Mouse (Mus musculus): ENCODE data around the gene Gm21969. TPM values are rescaled to one million over a fixed set of nuclear protein-coding genes. Genes with fewer than 3 reads are reported as not detected.

Gene Gm21969
- total RNA-seq (2022), result not detected

DNA sequence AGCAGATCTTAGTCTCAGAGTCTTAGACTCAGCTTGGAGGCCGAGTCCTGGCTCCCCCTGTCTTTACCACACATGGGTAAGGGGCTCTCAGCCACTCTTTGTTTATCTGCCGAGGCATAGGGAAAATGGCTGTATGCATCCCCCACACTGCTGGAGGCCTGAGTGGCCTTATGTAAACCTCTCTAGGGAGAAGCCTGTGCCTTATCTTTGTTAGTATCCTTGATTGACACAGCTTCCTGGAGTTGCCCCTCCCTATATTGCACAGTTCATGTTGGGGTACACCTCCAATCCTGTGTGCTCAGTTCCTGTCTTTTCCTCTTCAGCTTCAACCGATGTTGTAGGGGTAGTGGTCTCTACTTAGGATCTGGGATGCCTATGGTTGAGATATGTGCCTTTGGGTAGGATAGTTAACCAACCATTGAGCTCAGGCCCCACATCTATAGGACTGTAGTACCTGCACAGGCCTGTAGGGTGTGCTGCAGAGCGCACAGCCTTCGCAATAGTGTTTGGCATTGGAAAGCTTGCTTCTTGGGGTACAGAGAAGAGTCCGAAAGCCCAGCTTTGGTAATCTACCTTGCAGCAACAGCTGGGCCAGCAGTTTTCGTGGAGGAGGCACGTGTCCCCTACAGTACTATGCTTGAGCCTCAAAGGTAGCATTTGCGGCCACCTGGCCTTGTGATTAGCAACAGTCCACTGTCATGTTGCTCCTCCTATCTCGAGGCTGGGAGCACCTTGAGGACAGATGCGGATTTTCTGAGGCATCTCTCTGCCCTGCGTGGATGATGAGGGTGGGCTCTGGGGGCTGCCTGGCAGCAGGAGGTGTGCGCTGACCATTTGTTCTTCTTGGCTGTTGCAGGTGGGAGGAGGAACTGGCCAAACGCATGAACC is at the start of gene Gm21969:
Gm21969 (plus strand) TSS at position 830 of the 888 bp plus-strand sequence.
- DNase-seq (ENCODE audit: low spot score in 2 of 2), result peak in 1 of 2 experiments; percentile 59

DNA sequence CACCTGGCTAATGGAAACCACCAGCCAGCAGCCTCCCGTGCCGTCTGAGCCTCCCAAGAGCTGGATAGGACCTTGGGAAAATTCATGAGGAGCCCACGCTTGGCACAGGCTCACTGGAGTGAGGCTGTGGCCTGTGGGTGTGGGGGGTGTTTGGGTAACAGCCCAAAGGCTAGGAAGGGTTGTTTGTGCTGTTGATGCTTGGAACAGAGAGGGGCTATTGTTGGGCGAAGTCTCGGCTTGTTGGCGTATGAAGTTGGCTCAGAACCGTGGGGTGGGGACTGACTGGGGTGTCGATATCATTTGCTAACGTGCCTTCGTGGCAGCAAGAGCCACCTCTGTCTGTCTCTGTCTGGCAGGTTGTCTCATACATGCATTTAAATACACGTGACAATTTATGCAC is 47.8 kb upstream of the Gm21969 start:
- DNase-seq (ENCODE audit: low spot score in 2 of 2), result no peak

DNA sequence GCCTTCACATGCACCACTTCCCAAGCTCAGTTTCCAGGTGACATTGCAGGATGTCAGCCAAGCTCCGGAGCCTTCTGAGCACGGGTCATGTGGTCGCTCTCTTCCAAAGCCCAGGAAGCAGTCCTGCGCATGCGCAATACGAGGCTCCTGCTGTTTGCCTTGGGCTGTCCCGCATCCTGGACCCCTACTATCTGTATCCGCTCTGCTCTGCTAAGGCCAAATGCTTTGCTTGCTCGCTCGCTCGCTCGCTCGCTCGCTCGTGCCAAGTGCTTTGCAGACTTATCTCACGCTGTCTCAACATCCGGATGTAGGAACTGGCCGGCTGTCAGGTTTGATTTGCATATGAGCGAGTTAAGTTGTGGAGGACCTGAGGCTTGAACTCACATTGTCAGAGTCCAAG is 47.0 kb upstream of the Gm21969 start:
- no peak for DNase-seq (ENCODE audit: low spot score in 2 of 2)

GRCm38 (mm10) chr4:139568361-139568760 is 34.6 kb upstream of the Gm21969 start:
- DNase-seq (ENCODE audit: low spot score in 2 of 2), result peak in 1 of 2 experiments; percentile 39

- no peak for DNase-seq (ENCODE audit: low spot score in 2 of 2)
Measured at GRCm38 (mm10) chr4:139570756-139571155, 32.2 kb upstream of the Gm21969 start.

- no peak for DNase-seq (ENCODE audit: low spot score in 2 of 2)
Measured at GRCm38 (mm10) chr4:139572928-139573512, 30.0 kb upstream of the Gm21969 start.

DNA sequence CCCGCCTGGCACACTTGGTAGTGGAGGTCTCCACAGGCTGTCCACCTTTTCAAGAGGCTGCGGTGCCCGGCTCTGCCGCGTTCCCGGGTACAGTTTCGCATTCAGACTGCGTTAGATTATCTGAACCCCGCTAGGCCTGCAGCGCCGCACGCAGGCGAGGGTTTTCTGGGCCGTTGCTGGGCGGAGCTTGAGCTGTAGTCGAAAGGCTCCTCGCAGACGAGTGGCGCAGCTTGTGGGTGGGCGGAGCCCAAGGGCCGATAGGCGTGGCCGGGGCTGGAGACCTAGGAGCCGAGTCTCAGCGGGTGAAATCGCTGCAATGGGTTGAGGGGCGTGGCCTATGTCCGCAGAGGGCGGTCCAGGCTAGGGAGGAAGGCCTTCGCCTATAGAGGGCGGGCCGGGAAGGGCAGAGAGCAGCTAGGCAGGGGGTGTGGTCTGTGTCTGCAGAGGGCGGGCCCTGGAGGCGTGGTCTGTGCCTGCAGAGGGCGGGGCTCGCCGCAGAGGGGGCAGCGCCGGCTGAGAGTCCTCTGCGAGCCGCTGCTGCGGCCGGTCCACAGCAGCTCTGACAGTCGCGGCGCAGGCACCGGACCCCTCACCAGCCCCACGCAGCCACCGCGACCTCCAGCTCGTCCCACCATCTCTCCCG is 28.7 kb upstream of the Gm21969 start:
- DNase-seq (ENCODE audit: low spot score in 2 of 2), result peak; percentile 91 to 98

GRCm38 (mm10) chr4:139574799-139575672 is 27.9 kb upstream of the Gm21969 start:
- DNase-seq (ENCODE audit: low spot score in 2 of 2), result peak; percentile 40 to 65

GRCm38 (mm10) chr4:139575673-139576003 is 27.3 kb upstream of the Gm21969 start:
- DNase-seq (ENCODE audit: low spot score in 2 of 2), result no peak

DNA sequence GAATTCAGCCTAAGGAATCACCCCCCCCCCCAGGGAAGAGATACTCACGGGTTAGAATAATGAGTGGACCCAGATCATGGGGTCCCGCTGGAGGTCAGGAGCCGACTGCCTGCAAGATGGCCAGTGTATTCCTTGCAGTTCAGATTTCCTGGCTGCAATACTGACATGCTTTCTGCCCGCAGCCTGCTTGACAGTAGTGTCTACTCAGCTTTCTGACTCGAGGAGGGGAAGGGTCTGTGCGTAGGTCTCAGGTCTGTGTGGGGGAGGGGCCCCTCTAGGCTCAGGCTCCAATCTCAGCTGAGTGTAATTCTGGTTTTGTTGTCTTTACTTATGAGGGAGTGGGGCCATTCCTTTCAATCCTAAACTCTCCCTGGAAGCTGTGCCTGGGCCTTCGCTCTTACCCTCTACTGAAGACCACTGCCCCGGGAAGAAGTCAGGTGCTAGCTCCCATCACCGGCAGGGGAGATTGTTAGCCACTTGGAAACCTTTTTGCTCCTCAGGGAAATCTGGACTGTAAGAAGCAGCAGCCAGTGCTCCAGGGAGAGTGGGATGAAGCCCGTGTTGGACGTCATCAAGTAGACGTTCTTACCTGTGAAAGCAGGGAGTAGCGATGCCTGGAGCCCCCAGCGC is 26.6 kb upstream of the Gm21969 start:
- DNase-seq (ENCODE audit: low spot score in 2 of 2), result no peak

DNA sequence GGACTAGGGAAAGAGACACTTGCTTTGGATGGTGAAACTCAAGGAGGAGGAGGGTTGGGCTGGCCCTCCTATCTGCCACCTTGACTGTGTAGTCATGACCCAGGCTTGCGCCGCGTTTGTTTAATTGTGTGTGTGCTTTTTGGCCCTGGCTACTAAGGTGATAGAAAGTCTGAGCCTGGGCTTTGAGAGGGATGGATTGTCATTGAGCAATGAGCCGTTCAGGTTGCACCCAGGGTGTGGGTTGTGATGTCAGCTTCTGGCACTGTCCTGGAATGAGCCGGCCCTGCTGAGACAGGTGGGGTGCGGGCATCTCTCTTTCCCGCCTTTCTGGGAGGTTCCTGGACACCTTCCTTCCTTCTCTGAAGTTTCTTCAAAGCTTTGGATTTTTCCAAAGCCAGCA is 26.0 kb upstream of the Gm21969 start:
- no peak for DNase-seq (ENCODE audit: low spot score in 2 of 2)

GRCm38 (mm10) chr4:139578389-139578788 is 24.6 kb upstream of the Gm21969 start:
- DNase-seq (ENCODE audit: low spot score in 2 of 2), result no peak

- no peak for DNase-seq (ENCODE audit: low spot score in 2 of 2)
Measured at GRCm38 (mm10) chr4:139579003-139579402, 24.0 kb upstream of the Gm21969 start.

GRCm38 (mm10) chr4:139579466-139579865 is 23.5 kb upstream of the Gm21969 start:
- no peak for DNase-seq (ENCODE audit: low spot score in 2 of 2)

- no peak for DNase-seq (ENCODE audit: low spot score in 2 of 2)
Measured at GRCm38 (mm10) chr4:139580663-139581336, 22.2 kb upstream of the Gm21969 start.

DNA sequence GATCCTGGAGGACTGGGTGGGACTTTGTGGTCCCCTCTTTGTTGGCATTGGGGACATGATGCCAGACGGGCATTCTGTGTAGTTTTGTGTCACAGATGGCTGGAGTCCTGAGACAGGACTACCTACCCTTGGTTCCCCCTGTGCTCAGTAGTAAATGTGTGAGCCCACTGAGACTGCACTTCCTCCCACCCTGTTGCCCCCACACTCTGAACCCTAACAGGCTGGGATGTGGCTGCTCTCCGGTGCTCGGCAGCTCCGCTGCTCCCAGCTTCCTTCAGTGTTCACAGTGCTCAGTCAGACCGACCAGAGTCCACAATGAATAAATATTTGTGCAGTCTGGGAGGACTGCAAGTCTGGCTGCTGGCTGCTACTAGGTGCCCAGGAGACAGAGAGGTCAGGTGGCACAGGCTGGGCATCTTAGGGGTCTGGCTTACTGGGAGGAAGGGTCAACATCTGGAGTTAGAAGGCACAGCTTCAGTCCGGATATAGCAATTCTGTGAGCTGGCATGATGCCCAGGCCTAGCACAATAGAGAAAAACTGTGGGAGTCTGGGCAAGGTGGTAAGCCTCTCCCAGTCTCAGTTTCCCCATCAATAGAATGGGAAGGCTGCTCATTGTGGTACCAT is 21.4 kb upstream of the Gm21969 start:
- DNase-seq (ENCODE audit: low spot score in 2 of 2), result no peak

DNA sequence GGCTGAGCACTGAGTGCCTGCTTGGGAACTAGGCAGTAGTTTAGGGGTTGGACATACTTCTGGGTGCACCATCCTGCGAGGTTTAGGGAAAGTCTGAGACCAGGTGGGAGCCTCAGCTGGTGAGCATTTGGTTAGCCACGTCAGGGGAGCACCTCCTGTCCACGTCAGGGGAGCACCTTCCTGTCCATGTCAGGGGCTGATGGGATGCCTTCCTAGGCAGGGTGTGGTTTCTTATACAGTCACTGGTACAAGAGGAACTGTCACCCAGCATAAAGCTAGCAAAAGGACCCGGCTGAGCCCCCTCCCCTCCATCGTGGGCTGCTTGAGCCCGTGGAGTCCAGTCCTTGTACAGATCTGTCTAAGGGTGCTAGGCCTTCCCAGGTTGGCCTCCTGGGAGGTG is 20.6 kb upstream of the Gm21969 start:
- no peak for DNase-seq (ENCODE audit: low spot score in 2 of 2)

- no peak for DNase-seq (ENCODE audit: low spot score in 2 of 2)
Measured at GRCm38 (mm10) chr4:139582903-139583302, 20.1 kb upstream of the Gm21969 start.

DNA sequence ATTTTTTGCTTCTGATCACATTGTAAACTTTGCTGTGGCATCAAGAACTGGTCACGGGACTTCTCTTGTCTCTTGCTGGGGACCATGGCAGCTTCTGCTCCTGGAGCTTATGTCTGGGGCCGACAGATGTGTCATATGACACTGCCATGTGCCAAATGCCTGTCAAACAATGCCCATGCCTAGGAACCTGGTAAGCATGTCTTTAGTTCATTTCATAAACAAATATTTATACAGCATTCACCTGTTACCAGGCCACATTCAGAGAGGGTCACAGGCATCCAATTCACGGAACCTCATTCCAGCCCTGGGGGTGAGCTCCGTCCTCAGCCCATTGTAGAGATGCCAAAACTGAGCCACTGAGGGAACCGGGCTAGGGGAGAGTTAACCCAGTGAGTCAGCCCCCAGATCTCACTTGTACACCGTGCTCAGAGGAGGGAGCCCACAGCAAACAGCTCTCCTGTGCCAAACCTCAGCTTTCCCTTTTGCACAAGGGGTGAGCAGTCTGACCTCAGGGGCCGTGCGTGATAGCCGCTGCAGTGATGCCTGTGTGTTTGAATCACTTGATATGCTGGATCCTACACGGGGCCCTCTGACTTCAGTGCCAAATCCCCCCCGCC is 19.2 kb upstream of the Gm21969 start:
- DNase-seq (ENCODE audit: low spot score in 2 of 2), result no peak

DNA sequence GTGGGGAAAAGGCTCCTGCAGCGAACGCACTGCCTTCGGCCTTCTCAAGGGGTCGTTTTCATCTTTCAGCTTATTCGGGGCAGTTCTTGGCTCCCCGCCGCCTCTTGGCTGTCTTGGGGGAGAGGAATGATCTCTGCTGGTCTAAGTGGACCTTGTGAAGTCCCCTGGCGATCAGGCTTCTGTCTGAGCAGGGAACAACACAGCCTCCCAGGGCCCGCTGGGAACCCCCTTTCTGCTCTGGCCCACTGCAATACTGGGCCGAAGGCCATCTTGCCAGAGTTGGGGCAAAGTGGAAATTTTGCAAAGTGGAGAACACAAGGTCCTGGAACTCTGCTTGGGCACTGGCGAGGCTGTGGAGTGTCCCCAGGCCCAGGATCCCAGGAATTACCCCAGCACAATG is 18.3 kb upstream of the Gm21969 start:
- no peak for DNase-seq (ENCODE audit: low spot score in 2 of 2)

All from left cerebral cortex, adult 8-10 months (tissue).